Mouse (Mus musculus) midbrain, embryonic 13.5 days (tissue): ENCODE data around the gene Lmna. TPM values are rescaled to one million over a fixed set of nuclear protein-coding genes. Genes with fewer than 3 reads are reported as not detected.
A peak's percentile ranks its signal among the peaks of the same experiment; 100 is the strongest.

Experiments
- ATAC-seq: fragments of 200-750 bp; cut with Nextera tagmentation; 2 replicates; pipeline ENCODE4 v1.8.0; 2017; ENCODE audit warnings: mild to moderate bottlenecking, moderate TSS enrichment, moderate library complexity
- H3K27ac ChIP-seq: fragments of 300-500 bp; sonication (generic); 2 replicates; pipeline ENCODE4 v1.5.1; 2015; ENCODE audit warnings: inconsistent platforms, mild to moderate bottlenecking, moderate library complexity
- H3K27me3 ChIP-seq: fragments of 300-500 bp; sonication (generic); 2 replicates; pipeline ENCODE4 v1.6.1; 2015; ENCODE audit warnings: mild to moderate bottlenecking, inconsistent platforms
- H3K36me3 ChIP-seq: fragments of 300-500 bp; sonication (generic); 2 replicates; pipeline ENCODE4 v1.6.1; 2015; ENCODE audit warnings: mild to moderate bottlenecking, inconsistent platforms
- H3K4me1 ChIP-seq: fragments of 300-500 bp; sonication (generic); replicated peaks from 2 replicates; pipeline ENCODE4 v1.6.1; 2015; ENCODE audit warnings: inconsistent platforms
- H3K4me2 ChIP-seq: fragments of 300-500 bp; sonication (generic); replicated peaks from 2 replicates; pipeline ENCODE4 v1.6.1; 2015; ENCODE audit warnings: moderate library complexity, mild to moderate bottlenecking, inconsistent platforms
- H3K4me3 ChIP-seq: fragments of 300-500 bp; sonication (generic); replicated peaks from 2 replicates; pipeline ENCODE4 v1.5.1; 2015; ENCODE audit warnings: mild to moderate bottlenecking, inconsistent platforms
- H3K9ac ChIP-seq: fragments of 300-500 bp; sonication (generic); replicated peaks from 2 replicates; pipeline ENCODE4 v1.6.1; 2015; ENCODE audit warnings: mild to moderate bottlenecking, inconsistent platforms
- H3K9me3 ChIP-seq: fragments of 300-500 bp; sonication (generic); 2 replicates; pipeline ENCODE4 v1.6.1; 2016; ENCODE audit warnings: mild to moderate bottlenecking, inconsistent platforms
- WGBS: fragments of 180-500 bp; shearing (Covaris S2); methylation state at CpG from one replicate; pipeline ENCODE4 v1.1.7; 2015; 5-methylcytosine and 5-hydroxymethylcytosine counted together
- polyA plus RNA-seq: library from polyadenylated mRNA; unstranded; fragments of >200 nt; fragmentation: Nextera tagmentation; extraction: Ambion mirVana; gene quantifications from 2 replicates; pipeline ENCODE4 v1.2.1, GENCODE M21; 2015

Gene Lmna
- polyA plus RNA-seq, 1 experiment from 2014 or later = 23.4 TPM

DNA sequence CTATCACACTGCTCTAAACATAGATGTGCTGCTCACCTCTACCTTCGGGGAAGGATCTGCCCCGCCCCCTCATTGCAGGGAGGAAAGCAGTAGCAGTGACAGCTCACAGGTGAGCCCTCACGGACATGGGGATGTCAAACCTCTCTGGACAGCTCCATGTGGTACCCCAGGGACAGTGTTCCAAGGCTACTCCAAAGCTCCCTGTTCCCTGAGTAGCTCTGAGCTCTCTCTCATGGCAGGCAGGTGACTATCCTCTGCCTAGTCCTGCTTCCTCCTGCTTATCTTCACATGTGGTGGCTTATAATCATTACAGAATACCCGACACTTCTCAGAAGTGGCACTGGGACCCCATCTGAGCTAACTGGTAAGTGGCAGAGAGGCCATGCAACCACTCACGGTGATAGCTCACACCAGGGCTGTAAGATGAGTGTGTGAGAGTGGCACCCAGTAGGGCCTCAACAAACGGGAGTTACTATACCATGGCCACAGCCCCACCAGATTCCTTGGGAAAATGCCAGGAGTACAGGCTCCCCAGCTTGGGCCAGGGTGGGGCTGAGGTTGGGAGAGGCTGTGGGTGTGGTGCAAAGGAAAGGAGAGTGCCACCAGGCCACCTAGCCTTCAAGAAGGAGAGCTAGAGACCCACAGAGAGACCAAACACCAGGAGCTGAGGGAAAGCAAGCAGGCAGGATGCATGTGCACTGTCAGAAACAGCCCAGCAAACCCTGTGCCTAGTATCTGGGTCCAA lies 37.1 kb upstream of the Lmna start:
- Histone ChIP-seq H3K4me1 (peaks cover 31% of the 10 kb centered on the region), H3K9ac (no peak overlapping the region), H3K4me2 (no peak overlapping the region), H3K27ac (no peak overlapping the region), H3K27me3 (no peaks in the 10 kb centered on the region), H3K4me3 (no peak overlapping the region), H3K36me3 (0 out of 2 replicates have a peak, but pooled peaks cover 4% of the 10 kb centered on the region), H3K9me3 (no peaks in the 10 kb centered on the region)
- no peak for ATAC-seq
- 84% methylated on average over 6 of the region's 6 CpGs for WGBS

DNA sequence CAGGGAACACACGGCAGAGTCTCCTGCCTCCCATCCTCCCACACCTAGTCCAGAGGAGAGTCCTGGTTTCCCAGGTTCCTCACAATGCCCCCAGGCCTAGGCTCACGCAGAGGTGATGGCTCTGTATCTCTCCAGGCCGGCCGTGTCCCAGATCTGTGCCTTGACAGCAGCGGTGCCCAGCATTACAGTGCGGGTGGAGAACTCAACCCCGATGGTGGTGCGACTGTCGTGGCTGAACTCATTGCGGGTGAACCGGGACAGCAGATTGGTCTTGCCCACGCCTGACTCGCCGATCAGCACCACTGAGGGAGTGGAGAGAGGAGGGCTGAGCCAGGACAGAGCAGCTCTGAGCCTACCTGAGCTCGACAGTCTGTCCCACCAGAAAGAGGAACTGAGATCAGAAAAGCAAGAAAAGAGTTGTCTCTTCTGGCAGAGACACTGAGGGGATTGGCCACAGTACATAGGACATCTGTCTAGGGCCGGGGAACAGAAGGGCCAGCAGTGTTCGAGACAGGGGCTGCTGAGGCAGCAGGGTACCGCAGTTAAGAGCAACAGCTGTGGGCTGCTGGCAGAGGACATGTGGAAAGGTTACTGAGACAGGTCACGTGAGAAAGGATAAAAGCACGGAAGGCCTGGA lies 35.3 kb upstream of the Lmna start:
- H3K9me3 ChIP-seq = no peaks in the 10 kb centered on the region
- no peak overlapping the region for H3K27ac ChIP-seq
- peaks cover 36% of the 10 kb centered on the region for H3K4me1 ChIP-seq
- 69% methylated on average over 20 of the region's 20 CpGs for WGBS
- no peak for ATAC-seq
- no peak overlapping the region for H3K4me2 ChIP-seq
- H3K9ac ChIP-seq = peak overlapping the region; percentile 41
- peaks cover 17% of the 10 kb centered on the region for H3K36me3 ChIP-seq
- no peak overlapping the region for H3K4me3 ChIP-seq
- no peaks in the 10 kb centered on the region for H3K27me3 ChIP-seq

DNA sequence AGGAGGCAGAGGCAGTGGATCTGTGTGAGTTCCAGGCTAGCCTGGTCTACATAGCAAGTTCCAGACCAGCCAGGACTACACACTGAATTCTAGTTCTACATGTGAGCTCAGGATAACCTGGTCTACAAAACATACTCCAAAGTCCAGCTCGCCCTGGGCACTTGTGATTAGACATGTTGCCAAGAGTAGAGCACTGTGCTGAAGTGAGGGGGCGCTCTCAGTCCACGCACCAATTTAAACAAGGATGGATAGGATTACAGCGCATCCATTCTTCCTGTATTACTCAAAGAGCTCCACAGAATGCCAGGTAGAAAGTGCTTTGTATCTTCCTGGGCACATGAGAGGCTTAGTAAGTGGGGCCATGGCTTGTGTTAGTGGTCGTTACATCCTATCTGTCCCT lies 34.8 kb upstream of the Lmna start:
- no peak for ATAC-seq
- Histone ChIP-seq H3K36me3 (peaks cover 20% of the 10 kb centered on the region), H3K27me3 (no peaks in the 10 kb centered on the region), H3K4me1 (peaks cover 38% of the 10 kb centered on the region), H3K9ac (peak overlapping the region; percentile 41), H3K27ac (no peak overlapping the region), H3K9me3 (no peaks in the 10 kb centered on the region), H3K4me3 (no peak overlapping the region), H3K4me2 (no peak overlapping the region)
- WGBS = 28% methylated on average over 5 of the region's 5 CpGs

DNA sequence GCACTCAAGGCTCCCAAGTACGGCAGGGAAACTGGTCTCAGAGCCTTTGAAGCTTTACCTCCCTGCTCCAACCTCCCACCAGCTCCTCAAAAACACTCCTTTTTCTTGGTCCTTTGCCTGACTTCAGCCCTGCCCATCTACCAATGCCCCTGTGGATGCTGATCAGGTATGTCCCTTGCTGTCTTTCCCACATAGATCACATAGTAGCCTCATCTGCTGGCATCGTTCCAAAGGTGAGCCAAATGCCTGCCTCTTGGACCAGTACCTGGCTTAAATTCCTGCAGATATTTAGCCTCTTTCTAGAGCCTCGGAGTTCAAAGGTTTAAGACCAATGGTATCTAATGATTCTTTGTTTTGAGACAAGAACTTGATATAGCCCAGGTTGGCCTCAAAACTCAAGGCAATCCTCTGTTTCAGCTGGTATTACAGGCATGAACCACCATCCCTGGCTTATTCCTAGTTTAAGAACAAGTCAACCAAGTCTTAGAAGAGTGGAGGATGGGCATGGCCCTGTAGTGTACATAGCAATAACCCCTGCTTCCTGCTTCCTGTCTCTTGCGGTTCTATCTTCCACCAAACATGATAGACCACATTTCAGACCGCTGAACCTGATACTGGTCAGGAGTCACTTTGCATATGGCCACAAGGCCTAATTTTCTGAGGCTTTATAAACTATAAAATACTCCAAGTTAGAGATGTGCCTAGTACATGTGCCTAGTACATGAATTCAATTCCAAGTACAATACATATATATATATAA lies 34.1 kb upstream of the Lmna start:
- Histone ChIP-seq H3K36me3 (peaks cover 17% of the 10 kb centered on the region), H3K9me3 (no peaks in the 10 kb centered on the region), H3K27ac (no peak overlapping the region), H3K4me2 (no peak overlapping the region), H3K9ac (no peak overlapping the region), H3K4me3 (no peak overlapping the region), H3K27me3 (no peaks in the 10 kb centered on the region), H3K4me1 (peaks cover 43% of the 10 kb centered on the region)
- 76% methylated on average over 5 of the region's 5 CpGs for WGBS
- no peak for ATAC-seq

DNA sequence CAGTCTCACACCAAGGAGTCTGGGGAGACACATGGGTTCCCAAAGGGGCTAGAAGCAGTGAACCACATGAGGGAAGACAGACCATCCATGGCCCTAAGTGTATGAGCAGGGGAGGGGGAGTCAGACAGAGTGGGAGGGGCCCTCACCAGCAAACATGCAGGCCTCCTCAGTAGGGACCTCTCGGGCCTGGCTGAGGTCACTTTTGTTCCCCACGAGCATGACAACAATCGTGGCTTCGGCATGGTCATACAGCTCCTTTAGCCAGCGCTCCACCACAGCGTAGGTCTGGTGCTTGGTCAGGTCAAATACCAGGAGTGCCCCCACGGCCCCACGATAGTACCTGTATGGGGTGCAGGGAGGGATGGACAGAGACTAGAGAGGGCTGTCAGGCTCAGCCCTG lies 33.4 kb upstream of the Lmna start:
- H3K9ac ChIP-seq = no peak overlapping the region
- H3K9me3 ChIP-seq = no peaks in the 10 kb centered on the region
- H3K4me3 ChIP-seq = no peak overlapping the region
- no peak overlapping the region for H3K4me2 ChIP-seq
- H3K27ac ChIP-seq = 0 out of 2 replicates have a peak overlapping the region, but pooled peaks have one; percentile 60
- WGBS = 79% methylated on average over 8 of the region's 8 CpGs
- ATAC-seq = no peak
- no peaks in the 10 kb centered on the region for H3K27me3 ChIP-seq
- H3K36me3 ChIP-seq = peaks cover 24% of the 10 kb centered on the region
- peaks cover 49% of the 10 kb centered on the region for H3K4me1 ChIP-seq

DNA sequence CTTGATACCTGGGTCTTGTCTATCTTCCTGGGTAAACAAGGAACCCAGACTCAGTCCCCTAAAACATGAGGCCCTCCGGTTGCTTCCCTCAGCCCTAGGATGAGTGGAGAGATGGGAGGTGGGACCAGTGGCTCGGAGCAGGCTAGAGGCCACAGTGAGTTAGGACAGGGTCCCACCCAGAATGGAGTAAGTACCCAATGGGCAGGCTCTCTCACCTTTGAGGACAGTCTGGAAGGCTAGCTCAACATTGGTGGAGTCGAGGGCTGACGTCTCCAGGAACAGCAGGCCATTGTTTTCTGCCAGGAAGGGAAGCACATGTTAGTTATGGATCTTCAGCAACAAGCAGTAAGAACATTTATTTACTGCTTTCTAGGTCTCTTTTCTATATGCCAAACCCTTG lies 32.7 kb upstream of the Lmna start:
- H3K9me3 ChIP-seq = no peaks in the 10 kb centered on the region
- 85% methylated on average over 4 of the region's 4 CpGs for WGBS
- H3K4me3 ChIP-seq = no peak overlapping the region
- H3K27me3 ChIP-seq = no peaks in the 10 kb centered on the region
- H3K4me1 ChIP-seq = peaks cover 56% of the 10 kb centered on the region
- H3K4me2 ChIP-seq = no peak overlapping the region
- H3K36me3 ChIP-seq = peaks cover 31% of the 10 kb centered on the region
- H3K9ac ChIP-seq = no peak overlapping the region
- ATAC-seq = no peak
- H3K27ac ChIP-seq = peak overlapping the region; percentile 60; the same call in 1 of the 2 replicates

DNA sequence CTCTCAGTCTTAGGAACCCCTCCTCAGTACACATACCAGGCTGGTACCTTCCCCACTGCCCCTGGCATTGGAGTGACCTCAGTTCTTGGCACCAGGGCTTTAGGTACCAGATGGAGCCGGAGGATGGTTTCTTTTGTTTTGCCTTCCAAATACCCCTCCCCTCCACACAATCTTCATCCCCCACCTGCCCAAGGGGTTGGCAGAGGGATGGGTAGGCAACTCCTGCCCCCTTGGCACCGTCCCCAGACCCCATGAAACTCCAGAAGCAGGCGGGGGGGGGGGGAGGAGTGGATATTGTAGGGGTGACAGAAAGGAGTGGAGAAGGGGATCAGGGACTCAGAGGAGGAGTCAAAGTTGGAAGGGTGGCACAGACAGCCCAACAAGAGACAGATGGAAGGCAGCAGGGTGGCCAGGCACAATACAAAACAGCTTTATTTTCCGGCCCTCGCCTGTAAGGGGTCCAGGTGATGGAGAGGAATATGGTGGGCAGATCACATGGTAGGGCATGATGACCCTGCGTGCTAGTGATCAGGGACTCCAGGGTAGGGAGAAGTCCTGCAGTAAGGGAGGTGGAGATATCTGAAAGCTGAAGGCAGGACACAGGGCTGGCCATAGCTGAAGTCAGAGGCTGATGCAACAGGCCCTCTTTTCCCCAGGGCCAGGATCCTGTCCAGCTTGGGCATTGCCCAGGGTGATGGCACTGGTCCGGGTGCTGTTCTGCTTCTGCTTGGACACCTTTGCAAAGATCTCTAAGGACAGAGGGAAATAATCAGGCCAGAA lies 32.1 kb upstream of the Lmna start:
- Histone ChIP-seq H3K9me3 (no peaks in the 10 kb centered on the region), H3K4me3 (no peak overlapping the region), H3K4me2 (no peak overlapping the region), H3K27me3 (no peaks in the 10 kb centered on the region), H3K36me3 (peaks cover 37% of the 10 kb centered on the region), H3K27ac (peak overlapping the region; percentile 60), H3K4me1 (peaks cover 63% of the 10 kb centered on the region), H3K9ac (no peak overlapping the region; the same call in 1 of the 2 replicates)
- ATAC-seq = peak; percentile 12
- WGBS = 63% methylated on average over 7 of the region's 7 CpGs

DNA sequence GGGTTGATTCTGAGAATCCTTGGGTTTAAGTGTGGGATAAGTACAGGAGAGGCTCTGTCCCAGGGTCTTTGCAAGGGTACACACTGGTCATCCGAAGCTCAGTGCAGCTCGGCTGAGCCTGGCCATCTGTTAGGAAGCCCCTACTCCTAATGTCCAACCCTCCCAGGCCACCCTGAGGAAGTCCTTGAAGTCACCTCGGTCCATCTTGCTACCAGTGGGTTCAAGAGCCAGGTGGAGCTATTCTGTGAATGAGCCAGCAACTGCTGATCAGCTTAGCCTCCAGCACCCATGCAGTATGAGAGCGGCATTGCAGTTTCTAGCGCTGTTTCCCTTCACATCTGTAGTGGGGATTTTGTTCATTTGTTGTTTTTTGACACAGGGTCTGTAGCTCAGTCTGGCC lies 30.3 kb upstream of the Lmna start:
- 0 out of 2 replicates have a peak, but pooled peaks have one; percentile 1 for ATAC-seq
- H3K4me2 ChIP-seq = peak overlapping the region; percentile 25
- H3K27me3 ChIP-seq = no peaks in the 10 kb centered on the region
- H3K4me3 ChIP-seq = no peak overlapping the region
- H3K9ac ChIP-seq = peak overlapping the region; percentile 47
- H3K9me3 ChIP-seq = no peaks in the 10 kb centered on the region
- peak overlapping the region; percentile 70 for H3K27ac ChIP-seq
- H3K36me3 ChIP-seq = peaks cover 50% of the 10 kb centered on the region
- 43% methylated on average over 5 of the region's 5 CpGs for WGBS
- peaks cover 78% of the 10 kb centered on the region for H3K4me1 ChIP-seq

DNA sequence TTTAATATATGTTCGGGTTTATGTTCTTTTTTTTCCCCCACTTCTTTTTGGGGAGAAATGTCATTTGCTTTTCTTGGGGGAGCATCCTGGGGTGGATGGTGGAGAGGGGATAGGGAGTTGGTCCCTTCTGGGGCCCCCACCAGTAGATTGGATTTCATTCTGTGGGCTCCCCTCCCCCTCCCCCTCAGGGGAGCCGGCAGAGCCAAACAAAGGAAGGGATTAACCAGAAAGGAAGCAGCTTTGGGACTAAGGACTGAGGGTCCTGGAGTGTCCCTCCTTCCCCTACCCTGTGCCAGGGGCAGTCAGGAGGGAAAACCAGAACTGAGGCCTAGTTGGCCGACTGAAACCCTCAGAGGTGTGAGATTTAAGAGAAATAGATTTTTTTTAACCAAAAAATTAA lies 29.6 kb upstream of the Lmna start:
- WGBS = 2% methylated on average over 3 of the region's 3 CpGs
- Histone ChIP-seq H3K4me1 (peaks cover 78% of the 10 kb centered on the region), H3K4me3 (0 out of 2 replicates have a peak overlapping the region, but pooled peaks have one; percentile 5), H3K9me3 (no peaks in the 10 kb centered on the region), H3K4me2 (peak overlapping the region; percentile 34), H3K9ac (peak overlapping the region; percentile 15; the same call in 1 of the 2 replicates), H3K36me3 (peaks cover 50% of the 10 kb centered on the region), H3K27ac (peak overlapping the region; percentile 70), H3K27me3 (no peaks in the 10 kb centered on the region)
- ATAC-seq = peak; percentile 41

DNA sequence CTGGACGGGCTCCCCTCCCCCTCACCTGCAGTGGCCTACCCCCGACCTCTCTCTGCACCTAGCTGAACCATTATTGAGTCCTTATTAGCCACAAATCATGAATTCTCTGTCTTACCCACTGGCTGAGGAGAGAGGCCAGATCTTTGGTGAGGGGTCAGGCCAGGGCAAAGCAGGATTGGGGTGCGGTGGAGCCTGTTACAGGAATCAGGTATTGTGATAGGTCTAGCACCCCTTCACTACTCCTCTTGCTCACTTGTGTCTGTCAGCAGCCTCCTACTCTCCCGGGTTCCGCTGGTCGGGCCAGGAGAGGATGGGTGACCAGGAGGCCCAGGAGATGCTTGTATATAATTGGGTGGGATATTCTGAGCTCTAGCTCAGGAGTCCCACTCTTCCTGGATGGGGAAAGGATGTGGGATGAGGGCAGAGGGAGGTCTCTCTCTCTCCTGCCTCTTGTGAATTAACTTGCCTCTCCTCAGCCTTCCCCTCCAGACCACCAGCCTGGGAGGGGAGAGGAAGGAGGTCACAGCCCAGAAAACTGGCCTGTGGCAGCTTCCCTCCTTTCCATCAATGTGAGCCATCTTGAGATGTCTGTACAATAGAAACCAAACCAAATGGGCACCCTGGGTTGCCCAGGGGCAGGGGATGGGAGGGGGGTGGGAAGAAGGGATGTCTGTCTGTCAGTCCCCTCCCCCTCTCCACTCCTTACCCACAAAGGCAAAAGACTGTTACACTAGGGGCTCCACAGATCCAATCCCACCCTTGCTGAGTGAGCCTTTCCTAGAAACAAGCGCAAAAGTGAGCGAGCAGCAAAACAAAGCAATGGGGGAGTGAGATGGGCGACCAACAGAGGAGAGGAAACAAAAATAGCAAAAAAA lies 28.8 kb upstream of the Lmna start:
- H3K9me3 ChIP-seq = no peaks in the 10 kb centered on the region
- H3K9ac ChIP-seq = peak overlapping the region; percentile 100
- peaks cover 50% of the 10 kb centered on the region for H3K36me3 ChIP-seq
- peak overlapping the region; percentile 28 for H3K4me3 ChIP-seq
- H3K27me3 ChIP-seq = no peaks in the 10 kb centered on the region
- H3K4me1 ChIP-seq = peaks cover 82% of the 10 kb centered on the region
- 8% methylated on average over 9 of the region's 9 CpGs for WGBS
- H3K4me2 ChIP-seq = peak overlapping the region; percentile 89
- no peak for ATAC-seq
- peak overlapping the region; percentile 99 for H3K27ac ChIP-seq

DNA sequence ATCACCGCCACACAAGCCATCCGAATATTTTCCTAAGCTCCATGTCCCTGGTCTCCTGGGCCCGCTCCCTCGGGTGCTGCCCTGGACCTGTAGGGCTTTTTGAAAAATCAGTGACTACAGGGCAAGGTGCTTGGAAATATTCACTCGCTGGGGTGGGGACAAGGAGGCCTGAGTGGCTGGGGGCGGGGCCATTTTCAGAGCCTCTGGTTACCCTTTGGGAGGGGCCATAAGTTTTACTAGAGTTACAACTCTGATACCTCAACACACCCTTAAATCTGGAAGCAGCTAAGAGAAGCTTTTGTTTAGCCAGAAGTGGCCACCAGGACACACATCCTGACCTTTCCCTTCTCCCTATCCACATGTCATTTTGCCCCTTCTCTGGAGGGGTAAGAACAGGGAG lies 27.4 kb upstream of the Lmna start:
- Histone ChIP-seq H3K4me3 (peak overlapping the region; percentile 94), H3K9ac (peak overlapping the region; percentile 100), H3K36me3 (peaks cover 50% of the 10 kb centered on the region), H3K4me1 (peaks cover 78% of the 10 kb centered on the region), H3K27ac (peak overlapping the region; percentile 99), H3K4me2 (peak overlapping the region; percentile 89), H3K27me3 (no peaks in the 10 kb centered on the region), H3K9me3 (no peaks in the 10 kb centered on the region)
- WGBS = 49% methylated on average over 6 of the region's 6 CpGs
- no peak for ATAC-seq
